Mouse (Mus musculus) small intestine, adult 2 months (tissue): ENCODE data around the gene Galnt12.

Experiments used
- CTCF ChIP-seq: fragments of 200-500 bp; IDR thresholded peaks from 2 replicates; pipeline ENCODE4 v1.5.1; 2012; ENCODE audit warnings: low read depth, mild to moderate bottlenecking, control low read depth, inconsistent platforms, low read length, moderate library complexity, mixed read lengths; ENCODE audit not compliant: insufficient replicate concordance, insufficient read length; ENCODE audit errors: extremely low read depth
- POLR2A ChIP-seq: fragments of 200-500 bp; IDR thresholded peaks from 2 replicates; pipeline ENCODE4 v1.6.1; 2012; ENCODE audit warnings: low read depth, mild to moderate bottlenecking, control low read depth, inconsistent platforms, low read length, moderate library complexity

DNA sequence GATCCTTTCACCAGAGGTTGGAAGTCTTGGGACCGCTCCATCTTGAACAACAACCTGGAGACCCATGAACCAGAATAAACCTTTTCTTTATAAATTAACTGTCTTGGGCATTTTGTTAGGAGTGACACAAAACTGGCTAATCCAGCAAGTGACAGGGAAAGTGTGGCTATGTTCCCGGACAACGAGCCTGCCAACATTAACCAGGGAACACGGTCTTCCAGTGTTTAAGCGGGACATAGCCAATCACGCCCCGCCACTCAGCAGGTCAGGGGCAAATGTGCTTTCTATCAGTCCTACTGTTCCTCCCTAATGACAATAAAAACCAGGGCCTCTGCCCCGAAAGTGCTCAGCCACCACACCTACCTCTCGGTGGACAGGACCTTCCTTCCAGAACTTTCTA is 47.8 kb upstream of the Galnt12 start:
- TF ChIP-seq POLR2A (no peak), CTCF (no peak)
